Mouse (Mus musculus): Measurements from ENCODE around the gene Emc4. TPM values are rescaled to one million over a fixed set of nuclear protein-coding genes. Genes with fewer than 3 reads are reported as not detected.

The Emc4 gene
- total RNA-seq (2021): 10 to 100 TPM; 86.4 to 98.8 TPM
- 71.4 and 74.1 TPM in 2 replicates for polyA plus RNA-seq (2012; rRNA removed)
- long read RNA-seq, transcript Emc4-201 (5 exons, 983 nt): major isoform, 71 of 76 reads
- long read RNA-seq, partial matches to known transcripts: 3 of 76 reads
- long read RNA-seq, other reads (novel, unspliced or antisense): 2 of 76 reads

DNA sequence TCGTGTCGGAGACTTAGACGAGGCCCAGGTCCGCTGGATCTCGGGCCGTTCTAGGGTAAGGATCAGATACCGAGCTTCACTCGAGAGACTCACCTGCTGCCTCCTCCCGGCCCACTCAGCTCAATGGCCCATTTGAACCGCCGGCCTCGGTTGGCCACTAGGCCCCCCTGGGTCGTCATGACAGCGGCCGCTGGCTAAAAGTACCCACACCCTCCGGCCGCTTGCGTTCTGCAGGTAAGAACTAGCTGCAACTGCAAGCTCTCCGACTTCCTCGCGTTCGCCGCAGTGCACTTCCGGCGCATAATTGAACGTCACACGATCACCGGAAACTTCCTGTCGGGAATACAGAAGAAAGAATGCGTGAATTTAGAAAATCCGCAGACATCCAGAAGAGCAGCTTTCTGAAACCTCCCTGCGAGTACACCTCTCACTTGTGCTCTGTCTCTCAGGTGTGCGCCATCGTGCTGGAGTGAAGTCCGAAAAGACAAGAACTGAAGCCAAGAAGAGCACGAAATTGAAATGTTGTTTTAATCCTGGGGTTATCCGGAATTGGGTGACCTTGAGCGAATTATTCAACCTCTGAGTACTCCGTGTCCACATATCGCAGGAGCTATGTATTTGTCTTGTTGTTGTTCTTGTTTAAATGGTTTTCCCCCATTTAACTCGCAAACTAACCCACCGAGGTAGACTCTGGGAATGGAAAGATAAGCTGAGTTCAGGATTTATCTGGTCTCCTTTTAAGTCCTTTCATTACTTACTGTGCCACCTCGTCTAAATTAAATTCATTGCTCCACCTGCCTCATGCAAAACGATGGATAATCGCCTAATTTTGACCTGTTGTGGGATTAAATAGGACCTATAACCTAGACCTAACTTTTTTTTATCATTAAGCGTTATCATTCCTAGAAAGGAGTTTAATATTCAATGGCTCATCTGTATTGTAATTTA lies at the start of gene Emc4:
TSS of gene Emc4 (minus strand) at position 302 of the 948 bp plus-strand sequence.
- DNase-seq: peak; percentile 93

DNA sequence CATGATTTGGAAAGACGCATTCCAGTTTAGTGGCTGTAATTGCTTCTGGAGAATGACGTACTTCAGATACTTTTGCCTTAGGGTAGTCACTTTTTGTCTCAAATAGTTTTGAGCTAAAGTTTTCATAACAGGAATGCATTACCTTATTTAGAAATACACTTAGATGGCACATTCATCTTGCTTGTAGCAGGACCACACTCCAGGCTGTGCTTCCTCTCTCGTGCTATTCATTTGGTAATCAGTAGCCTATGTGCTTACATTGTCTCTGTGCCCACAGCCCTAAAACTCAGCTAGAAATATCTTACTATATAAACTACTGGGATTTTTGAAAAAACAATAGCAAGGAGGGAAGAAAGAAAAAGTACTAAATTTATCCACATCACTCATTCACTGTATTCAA lies 39.2 kb upstream of the Emc4 start:
- DNase-seq: no peak

DNA sequence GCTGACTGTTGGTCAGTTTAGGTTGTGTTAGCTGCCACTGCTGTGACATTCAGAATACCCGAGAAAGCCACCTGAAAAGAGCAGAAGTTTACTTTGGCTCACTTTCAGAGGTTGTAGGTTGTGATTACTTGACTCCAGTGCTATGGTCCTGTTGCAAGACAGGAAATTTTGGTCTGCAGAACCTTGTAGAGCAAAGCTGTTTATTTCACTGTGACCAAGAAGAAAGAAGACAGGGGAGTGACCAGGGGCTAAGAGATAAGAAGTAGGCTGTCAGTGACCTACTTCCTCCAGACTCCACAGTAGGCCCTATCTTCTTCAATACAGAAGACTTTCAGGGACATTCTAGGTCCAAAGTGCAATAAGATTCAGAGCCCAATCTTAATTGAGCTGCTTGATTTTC lies 28.8 kb upstream of the Emc4 start:
- DNase-seq: no peak

DNA sequence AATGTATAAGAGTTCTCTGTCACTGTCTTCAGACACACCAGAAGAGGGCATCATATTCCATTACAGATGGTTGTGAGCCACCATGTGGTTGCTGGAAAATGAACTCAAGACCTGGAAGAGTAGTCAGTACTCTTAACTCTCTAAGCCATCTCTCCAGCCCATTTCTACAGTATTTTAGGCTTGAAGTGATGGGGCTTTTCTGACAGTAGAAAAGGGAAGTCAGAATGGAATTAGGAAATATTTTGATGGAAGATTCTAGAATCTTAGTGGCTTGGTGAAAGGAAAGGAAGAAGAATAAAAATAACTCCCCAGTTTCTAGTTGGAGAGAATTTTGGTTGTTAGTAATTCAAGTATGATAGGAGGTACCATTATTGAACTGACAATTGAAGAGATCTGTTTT lies 26.1 kb upstream of the Emc4 start:
- DNase-seq: no peak

DNA sequence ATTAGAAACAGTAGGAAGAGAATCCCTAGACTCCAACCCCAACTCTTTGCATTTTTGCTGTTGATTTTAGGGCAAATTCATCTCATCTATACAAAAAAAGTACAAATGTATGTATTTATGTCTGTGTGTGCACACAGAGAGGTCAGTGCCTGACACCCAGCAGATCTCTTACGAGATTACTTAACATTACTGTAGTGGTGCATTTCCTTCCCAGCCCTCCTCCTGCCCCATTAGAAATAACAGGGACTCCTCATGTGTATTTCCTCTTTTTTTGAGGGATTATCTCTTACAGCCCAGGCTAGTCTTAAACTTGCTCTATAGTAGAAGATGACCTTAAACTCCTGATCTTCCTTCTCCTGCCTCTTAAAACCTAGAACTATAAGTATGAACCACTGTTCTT lies 24.9 kb upstream of the Emc4 start:
- DNase-seq: no peak

DNA sequence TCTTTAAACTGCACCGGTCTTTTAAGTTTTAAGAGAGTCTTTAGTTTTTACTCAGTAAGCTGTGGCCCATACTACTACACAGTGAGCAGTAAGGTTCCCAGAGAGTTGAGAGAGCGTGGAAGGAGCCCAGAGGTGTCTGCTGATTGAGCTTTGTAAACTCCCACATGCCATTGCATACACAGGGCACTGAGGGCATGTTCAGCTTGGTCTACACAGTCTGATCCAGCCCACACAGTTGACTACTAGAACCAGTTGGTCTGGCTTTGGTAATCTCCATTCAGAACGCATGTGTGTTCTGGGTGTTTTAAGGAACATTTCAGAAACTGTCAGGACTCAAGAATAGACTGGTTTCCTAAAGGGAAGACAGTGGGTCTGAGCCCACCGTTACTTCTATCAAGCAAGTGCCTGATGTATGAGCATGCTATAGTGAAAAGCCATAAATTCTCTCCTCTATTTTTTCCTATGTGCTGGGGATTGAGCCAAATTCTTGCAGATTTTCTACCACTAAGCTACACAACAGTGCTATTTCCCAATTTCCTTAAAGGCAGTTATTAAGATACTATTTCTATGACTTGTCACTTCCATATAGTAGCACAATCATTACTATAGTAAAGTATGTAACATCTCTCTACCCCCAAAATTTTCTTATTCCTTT lies 23.6 kb upstream of the Emc4 start:
- no peak for DNase-seq

DNA sequence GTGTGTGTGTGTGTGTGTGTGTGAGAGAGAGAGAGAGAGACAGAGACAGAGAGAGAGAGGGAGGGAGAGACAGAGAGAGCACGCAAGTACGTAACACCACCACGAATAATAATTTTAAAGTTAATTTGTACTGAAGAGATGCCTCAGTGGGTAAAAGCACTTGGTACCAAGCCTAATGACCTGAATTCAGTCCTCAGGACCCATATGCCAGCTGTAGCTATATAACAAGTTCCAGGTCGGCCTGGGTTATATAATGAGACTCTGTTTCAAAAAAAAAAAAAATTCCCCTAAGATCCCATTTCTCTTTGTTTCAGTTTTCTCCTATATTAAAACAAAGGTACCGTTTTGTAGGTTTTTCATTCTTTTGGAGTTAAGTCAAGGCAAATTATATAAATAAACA lies 23.0 kb upstream of the Emc4 start:
- no peak for DNase-seq

DNA sequence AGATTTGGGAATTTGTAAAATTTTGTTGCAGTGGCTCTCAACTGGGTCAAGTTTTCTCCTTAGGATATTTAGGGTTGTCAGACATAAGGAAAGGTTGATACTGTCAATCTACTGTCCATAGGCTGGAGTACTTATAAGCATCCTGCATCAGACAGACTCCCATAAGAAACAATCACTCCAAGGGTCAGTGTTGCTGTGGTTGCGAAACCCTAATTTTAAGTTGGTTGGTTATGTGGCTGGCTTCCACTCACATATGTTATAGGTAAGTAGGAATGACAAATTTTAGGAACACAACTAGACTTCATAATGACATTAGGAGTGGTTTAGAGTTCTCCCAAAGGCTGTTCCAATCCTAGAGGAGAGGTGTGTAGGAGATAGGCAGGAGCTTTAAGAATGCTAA lies 13.4 kb upstream of the Emc4 start:
- no peak for DNase-seq

DNA sequence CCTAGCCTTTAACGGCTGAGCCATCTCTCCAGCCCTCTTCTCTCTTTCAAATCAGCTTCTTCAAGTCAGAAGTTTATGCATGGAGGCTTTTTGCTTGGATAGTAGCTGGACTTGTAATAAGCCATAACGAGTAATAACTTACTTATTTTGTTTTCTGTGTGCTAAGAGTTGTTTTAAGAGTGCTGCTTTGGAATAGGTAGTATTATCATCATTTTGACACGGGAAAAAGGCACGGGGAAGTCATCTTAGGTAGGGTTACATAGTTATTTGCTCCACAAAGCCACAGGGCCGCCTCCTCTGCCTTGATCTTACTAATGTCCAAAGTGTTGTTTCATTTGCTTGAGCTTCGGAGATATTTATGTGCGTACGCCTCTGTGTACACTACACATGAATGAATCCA lies 12.3 kb upstream of the Emc4 start:
- DNase-seq: no peak

DNA sequence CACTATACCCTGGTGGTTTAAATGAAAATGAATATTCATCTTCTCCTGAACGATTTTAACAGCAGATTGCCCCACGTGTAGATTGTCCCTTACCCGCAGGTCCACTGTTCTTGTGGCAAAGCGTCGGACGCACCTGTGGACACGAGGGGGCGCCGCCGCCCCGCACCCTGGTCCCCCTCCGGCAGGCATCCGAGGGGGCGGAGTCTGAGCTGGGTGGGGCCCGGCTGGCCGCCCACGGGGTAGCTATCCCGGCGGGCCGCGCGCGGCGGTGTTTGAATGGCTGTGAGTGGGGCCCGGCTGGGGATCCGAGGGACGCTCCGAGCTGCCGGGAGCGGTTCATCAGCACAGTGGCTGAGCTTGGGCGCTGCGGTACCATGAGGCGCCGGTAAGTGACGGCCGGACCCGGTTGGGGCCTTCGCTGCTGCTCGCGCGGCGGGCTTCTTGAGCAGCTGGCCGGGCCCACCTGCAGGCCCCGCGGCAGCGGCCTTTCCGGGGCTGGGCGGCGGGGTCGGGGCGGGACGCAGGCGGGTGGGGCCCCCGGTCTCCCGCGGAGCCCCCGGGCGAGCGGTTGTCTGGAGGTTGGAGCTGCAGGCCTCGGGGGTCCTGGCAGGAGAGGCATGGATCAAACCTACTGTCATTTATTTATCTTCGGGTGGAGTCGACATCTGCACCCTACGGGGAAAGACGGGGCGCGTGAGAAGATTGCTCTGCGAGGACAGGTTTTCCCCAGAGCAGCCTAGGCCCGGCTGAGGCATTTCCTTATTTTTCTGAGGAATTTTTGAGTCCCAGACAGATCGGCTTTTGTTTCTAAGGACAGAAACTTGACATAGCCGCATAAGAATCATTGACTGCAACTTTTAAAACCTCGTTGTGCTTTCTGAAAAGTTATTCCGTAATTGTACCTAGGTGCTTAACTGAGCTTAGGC lies 11.4 kb upstream of the Emc4 start, which contains the start of gene Katnbl1:
TSS of gene Katnbl1 (plus strand) at position 239 of the 926 bp plus-strand sequence.
- DNase-seq: peak; percentile 98

DNA sequence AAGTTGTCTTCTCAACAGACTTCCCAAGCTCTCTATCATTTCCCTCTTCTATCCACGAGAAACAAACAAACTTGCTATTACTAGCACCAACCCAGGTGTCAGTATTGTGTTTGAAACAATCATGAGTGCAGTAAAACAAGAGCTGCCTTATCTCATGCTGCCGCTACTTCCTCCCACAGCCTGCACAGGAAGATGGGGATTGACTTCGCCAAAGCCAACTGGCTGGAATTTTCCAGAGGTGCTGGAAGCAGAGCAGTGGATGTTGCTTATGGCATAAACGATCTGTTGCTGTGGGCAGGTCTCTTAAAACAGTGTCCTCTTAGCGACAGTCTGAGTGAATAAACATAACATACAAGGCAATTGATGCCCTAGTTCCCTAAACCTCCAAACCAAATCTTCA lies 6.8 kb upstream of the Emc4 start:
- DNase-seq: no peak

DNA sequence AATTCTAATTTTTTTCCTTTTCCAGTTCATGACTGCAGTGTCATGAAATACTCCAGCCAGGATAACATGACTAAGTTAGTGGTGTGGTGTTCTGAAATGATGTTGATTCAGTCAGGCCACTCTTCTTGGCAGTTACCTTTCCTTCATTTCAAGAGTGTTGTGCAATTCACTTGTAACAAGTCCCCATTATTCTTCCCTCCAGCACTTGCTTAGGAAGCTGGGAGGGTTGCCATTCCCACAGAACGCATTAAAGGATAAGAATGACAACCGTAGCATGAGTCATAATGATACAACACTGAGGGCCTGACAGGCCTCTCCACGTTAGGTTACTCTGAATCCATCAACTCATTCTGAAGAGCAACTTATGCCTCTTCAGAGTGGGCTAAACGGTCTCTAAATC lies 5.3 kb upstream of the Emc4 start:
- DNase-seq: peak; percentile 49

DNA sequence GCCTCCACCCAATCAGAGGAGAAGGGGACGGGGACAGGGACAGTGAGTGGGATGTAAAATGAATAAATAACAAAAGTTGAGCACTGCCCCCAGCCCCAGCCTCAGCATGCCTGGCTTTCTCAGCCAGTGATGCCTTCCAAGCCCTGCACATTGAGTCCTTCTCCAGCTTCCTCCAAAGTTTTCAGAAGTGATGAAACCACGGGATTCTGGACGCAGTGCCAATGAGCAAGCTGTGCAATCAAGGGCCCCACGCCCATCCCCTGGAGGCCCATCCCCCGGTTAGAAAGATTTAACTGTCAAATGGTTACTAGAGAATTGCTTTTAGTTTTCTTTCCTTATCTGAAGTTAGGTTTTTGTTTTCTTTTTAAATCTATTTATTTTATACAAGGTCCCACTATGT lies 2.1 kb upstream of the Emc4 start:
- peak; percentile 25 for DNase-seq

DNA sequence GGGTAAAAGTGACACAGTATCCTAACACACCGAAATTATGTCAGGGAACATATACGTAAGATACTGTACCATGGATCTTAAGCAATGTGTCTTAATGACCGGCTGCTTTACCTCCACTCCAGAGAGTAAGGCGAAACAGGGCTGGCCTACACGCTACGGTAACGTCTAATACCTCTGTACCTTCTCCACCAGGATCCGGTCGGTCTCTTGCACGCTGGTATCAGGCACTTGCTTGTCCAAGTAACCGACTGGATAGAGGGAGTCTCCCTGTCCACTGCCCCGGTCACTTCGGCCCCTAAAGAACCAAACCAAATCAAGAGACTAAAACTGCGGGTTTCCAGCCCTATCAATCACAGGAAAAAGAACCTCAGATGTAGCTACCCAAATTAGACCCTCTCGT lies 605 bp downstream of the Emc4 start:
- no peak for DNase-seq

DNA sequence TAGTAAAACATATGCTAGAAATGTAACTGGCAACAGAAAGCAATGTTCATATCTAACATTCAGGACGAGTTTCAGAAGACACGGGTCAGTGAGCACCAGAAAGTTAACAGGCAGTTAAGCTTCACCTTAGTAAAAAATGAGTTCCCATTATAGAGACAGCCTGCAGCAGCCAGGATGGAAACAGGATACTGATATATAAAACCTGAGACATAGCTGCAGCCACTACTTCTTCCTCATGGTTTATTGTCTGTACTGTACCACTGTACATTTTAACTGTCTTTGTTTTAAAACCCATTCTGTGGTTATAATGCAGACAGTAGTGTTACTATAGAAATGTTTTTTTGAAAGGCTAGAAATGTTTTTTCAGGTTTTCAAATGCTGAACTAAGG lies 7.1 kb downstream of the Emc4 start:
- DNase-seq: no peak

DNA sequence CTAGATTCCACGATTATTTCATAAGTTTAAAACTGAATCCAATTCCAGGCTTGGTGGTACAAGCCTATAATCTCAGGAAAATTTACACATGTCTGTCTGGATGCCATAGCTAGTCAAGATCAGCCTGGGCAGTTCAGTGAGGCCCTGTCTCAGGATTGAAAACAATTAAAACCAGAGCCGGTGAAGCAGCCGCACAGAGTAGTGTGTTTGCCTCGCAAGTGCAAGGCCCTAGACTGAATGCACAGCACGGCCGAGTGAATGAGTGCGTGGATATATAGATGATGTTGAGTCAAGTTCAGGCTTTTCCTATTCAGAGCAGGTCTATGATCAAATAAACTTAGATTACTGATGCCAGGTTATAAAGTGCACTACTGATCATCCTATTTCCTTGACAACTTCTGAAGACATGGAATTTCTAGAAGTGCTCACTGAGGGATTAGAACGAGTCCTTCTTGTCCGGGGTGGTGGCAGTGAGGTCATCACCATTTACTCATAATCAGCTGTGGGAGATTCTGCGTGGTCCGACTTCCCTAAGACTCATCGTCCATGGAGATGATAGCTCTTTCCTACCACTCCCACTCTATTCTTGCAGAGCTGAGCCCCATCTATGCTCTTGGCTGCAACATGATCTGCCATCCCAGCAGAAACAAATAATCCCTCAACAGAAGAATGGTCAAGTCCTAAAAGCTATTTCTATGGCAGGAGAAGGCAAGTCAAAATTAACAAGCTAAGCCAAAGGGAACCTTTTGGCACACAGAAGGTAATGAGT lies 7.6 kb downstream of the Emc4 start:
- no peak for DNase-seq

DNA sequence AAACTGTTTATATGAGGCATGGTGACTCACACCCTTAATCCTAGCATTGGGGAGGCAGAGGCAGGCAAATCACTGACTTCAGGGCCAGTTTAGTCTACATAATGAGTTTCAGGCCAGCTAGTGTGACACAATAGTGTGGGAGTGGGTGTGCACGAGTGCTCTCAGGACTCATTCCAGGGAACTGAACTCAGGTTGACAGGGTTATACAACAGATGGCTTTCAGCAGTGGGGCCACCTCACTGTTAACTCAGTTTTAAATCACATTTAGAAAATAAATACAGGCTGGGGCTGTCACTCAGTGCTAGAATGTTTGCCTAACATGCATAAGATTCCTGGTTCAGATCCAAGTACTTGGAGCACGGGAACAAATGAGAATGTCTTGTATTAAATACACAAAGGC lies 8.2 kb downstream of the Emc4 start:
- DNase-seq: no peak

DNA sequence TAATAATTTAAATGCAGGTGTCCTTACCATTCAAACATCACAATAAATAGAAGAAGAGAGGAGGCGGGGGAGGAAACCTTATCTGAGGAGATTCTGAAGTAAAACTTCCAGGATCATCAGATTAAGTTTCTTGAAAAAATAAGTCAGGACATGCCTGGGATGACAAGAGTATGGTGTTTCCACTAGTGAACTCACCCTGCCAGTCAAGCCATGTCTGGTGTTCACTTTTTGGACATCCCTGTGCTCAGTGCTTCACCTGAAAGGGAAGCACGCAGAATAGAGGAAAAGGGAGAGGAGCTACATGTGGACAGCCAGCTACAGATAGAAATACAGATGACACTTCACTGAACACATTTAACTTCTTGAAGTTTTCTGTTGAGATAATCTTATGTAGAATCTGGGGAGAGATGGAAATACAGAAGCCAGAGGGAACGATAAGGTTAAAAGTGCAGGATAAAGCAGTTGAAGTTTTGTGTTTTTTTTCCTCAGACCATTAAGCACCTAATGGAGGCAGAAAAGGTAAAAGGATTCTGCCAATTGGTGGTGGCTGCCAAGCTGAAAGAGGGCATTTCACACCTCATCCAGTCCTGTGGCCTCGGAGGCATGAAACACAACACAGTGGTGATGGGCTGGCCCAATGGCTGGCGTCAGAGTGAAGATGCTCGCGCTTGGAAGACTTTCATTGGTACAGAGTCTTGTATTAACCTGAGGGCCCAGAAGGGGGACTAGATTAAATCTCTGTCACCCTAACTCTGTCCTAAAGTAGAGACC lies 14.0 kb downstream of the Emc4 start:
- DNase-seq: no peak

DNA sequence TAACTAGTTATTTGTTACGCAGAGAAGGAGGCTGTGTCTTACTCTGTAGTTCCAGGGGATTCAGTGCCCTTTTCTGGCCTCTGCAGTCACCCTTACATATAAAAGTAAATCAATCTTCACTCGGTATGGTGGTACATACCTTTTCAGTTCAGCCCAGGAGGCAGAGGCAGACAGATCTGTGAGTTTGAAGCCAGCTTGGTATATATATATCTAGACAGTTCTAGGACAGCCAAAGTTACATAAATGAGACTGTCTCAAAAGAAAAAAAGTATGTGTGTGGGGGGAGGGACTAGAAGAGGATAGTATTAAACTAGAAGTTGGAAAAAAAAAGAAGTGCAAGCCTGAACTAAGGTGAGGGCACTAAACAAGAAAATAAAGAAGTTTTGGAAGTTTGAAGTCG lies 19.6 kb downstream of the Emc4 start:
- no peak for DNase-seq

DNA sequence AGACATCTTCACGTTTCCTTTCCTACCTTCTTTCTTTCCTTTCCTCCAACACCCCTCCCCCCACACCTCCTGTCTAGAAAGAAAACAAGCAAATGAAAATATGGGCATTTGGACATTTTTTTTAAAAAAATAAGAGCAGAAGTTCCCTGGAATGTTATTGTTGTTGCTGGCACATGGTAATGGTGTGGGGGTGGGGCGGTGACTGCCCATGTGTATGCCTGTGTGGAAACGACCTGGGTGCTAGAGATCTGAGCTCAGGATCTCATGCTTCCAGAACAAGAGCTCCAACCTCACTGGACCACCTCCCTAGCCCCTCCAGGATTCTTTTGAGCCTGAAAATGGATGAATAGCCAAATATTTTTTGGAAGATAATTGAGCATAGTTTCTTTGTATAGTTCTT lies 26.7 kb downstream of the Emc4 start:
- peak; percentile 13 for DNase-seq

All from adrenal gland, adult 2 months (tissue).